Mouse (Mus musculus): ENCODE measurements around the gene Ndufc2.

DNA sequence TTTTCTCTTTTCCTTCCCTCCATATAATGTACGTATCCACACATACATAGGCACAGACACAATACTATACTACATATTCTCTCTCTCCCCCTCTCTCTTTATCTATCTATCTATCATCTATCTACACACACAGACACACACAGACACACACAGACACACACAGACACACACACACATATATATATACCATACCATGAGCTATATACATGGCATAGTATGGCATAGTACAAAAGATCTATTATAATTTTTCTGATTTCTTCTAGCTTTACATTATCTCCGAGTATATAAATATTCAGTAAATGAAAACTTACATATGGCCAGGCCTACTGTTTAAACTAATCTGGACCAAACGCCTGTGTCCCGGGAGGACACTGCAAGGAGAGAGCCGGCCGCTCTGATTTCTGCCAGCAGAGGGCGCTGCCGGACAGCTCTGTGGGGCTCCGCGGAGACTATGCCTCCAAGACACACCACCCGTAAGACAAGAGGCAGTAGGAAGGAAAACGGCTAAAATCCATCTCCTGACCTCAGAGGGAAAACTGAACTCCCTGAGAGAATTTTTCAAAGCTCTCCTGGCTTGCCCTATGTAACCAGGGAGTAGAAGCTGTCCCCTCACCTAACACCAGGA is 24.9 kb downstream of the Ndufc2 start:
- TF ChIP-seq CTCF (IDR thresholded peaks at IDR 0.05; ENCODE audit: borderline replicate concordance, insufficient read depth, low read length) (peak; percentile 71), POLR2A (IDR thresholded peaks at IDR 0.05; ENCODE audit: low read depth, low read length) (no peak)

Measured in embryonic fibroblast, embryonic 13.5 days (primary cell).